Mouse (Mus musculus): ENCODE results near the gene Arhgef7.

GRCm38 (mm10) chr8:11712244-11712643 lies 15.3 kb upstream of the Arhgef7 start:
- TF ChIP-seq CTCF (IDR thresholded peaks at IDR 0.05; ENCODE audit: low read depth) (peak; percentile 57), EP300 (optimal IDR thresholded peaks at IDR 0.05) (no peak)

Measured in stomach, postnatal 0 days (tissue).